In genomic region chr6:17693726-17694549, GRCm38 (mm10) we compare ENCODE assay signal across 8 mouse cellular contexts. TPM values are rescaled to one million over a fixed set of nuclear protein-coding genes. Genes with fewer than 3 reads are reported as not detected.
A peak's percentile ranks its signal among the peaks of the same experiment; 100 is the strongest.
DNase-seq lines count a peak whose midpoint lies in the region; ATAC-seq lines count a peak whose summit lies in the region.

No protein-coding gene starts in this region.

- peaks cover 8% of the 10 kb centered on the region; the same call in 1 of the 2 replicates for H3K4me1 ChIP-seq in hindbrain, embryonic 15.5 days (replicated peaks)

- WGBS in hindbrain, embryonic 15.5 days, result 1% methylated on average over 77 of the region's 97 CpGs
- WGBS in macrophage (ENCODE audit: missing documents), result under 1% methylated on average over 82 of the region's 97 CpGs

- H3K9me3 ChIP-seq in hindbrain, embryonic 15.5 days, result no peaks in the 10 kb centered on the region

- peak; percentile 90 for ATAC-seq in hindbrain, embryonic 15.5 days (ENCODE audit: low FRiP score, low read depth)

- peak overlapping the region; percentile 52 for H3K9ac ChIP-seq in hindbrain, embryonic 15.5 days

- peak; percentile 58 for DNase-seq in T-cell, adult 2 months (ENCODE audit: low spot score)
- DNase-seq in cerebellum, postnatal 36 days, result peak; percentile 64
- DNase-seq in gastrocnemius, adult 18-20 months (ENCODE audit: low spot score), result peak; percentile 69
- peak; percentile 34 to 58 for DNase-seq in left cerebral cortex, adult 18-20 months (ENCODE audit: low spot score in 2 of 2)
- DNase-seq in right cerebral cortex, adult 18-20 months, result peak; percentile 58
- DNase-seq in urinary bladder, adult 2 months (ENCODE audit: low spot score), result peak; percentile 76

- H3K4me3 ChIP-seq in hindbrain, embryonic 15.5 days, result peak overlapping the region; percentile 73
- peak overlapping the region; percentile 32 for H3K4me3 ChIP-seq in macrophage (ENCODE audit: inconsistent target)

- no peaks in the 10 kb centered on the region for H3K27me3 ChIP-seq in hindbrain, embryonic 15.5 days

- no peaks in the 10 kb centered on the region for H3K79me2 ChIP-seq in macrophage (ENCODE audit: inconsistent target)

- H3K4me2 ChIP-seq in hindbrain, embryonic 15.5 days, result peak overlapping the region; percentile 88

- no peaks in the 10 kb centered on the region for H3K36me3 ChIP-seq in hindbrain, embryonic 15.5 days
- no peaks in the 10 kb centered on the region for H3K36me3 ChIP-seq in macrophage (ENCODE audit: inconsistent target)

- peak overlapping the region; percentile 64 for H3K27ac ChIP-seq in hindbrain, embryonic 15.5 days (replicated peaks)
- 0 out of 2 replicates have a peak overlapping the region, but pooled peaks have one; percentile 28 for H3K27ac ChIP-seq in macrophage

RNA-seq across cellular contexts. Expression of gene St7, which starts 1.2 kb away (rescaled TPM):
- 10 to 100 TPM; 12.5 to 14.2 TPM for total RNA-seq in gastrocnemius, adult 18-20 months (2021)
- polyA plus RNA-seq in hindbrain, embryonic 15.5 days (2015; fragmentation: Nextera tagmentation; extraction: Ambion mirVana), result 49.1 and 54.8 TPM in 2 replicates
- 10 to 100 TPM; 32.3 to 38.6 TPM for total RNA-seq in left cerebral cortex, adult 18-20 months (2021)
- 10 to 100 TPM; 10.4 to 96.7 (median 23.7) TPM for total RNA-seq in macrophage (2018; cell fraction: chromatin; rRNA removed)
- total RNA-seq in macrophage (2018; cell fraction: cytosol; rRNA removed), result 10 to 100 TPM in 2 of 26 experiments, 1 to 10 TPM in 24; 4.4 to 19.0 (median 6.4) TPM
- total RNA-seq in macrophage (2018; cell fraction: nucleus; rRNA removed), result 10 to 100 TPM; 11.1 to 78.2 (median 16.6) TPM
- polyA plus RNA-seq in macrophage (2018), result 3.8 to 8.0 TPM (median 6.2 TPM) in 3 replicates
- polyA plus RNA-seq in urinary bladder, adult 2 months (2012; rRNA removed), result 28.5 and 33.4 TPM in 2 replicates

RNA-seq across cellular contexts. Expression of gene Capza2, which starts 57.9 kb away (rescaled TPM):
- 100 to 1,000 TPM; 293 to 320 TPM for total RNA-seq in gastrocnemius, adult 18-20 months (2021)
- 236 and 241 TPM in 2 replicates for polyA plus RNA-seq in hindbrain, embryonic 15.5 days (2015; fragmentation: Nextera tagmentation; extraction: Ambion mirVana)
- total RNA-seq in left cerebral cortex, adult 18-20 months (2021), result 100 to 1,000 TPM; 225 to 230 TPM
- 100 to 1,000 TPM; 169 to 585 (median 381) TPM for total RNA-seq in macrophage (2018; cell fraction: chromatin; rRNA removed)
- 100 to 1,000 TPM; 319 to 575 (median 479) TPM for total RNA-seq in macrophage (2018; cell fraction: cytosol; rRNA removed)
- 100 to 1,000 TPM; 190 to 542 (median 371) TPM for total RNA-seq in macrophage (2018; cell fraction: nucleus; rRNA removed)
- 409 to 700 TPM (median 427 TPM) in 3 replicates for polyA plus RNA-seq in macrophage (2018)
- polyA plus RNA-seq in urinary bladder, adult 2 months (2012; rRNA removed), result 140 and 146 TPM in 2 replicates

Comparison
In these comparisons a context has a peak if more than half of its experiments do, and no peak if none do; other contexts are left out.
1. Peak in every context shown above with its lines: DNase-seq, ATAC-seq, H3K4me3 ChIP-seq and H3K27ac ChIP-seq.